Mouse (Mus musculus) C2C12 (cell line): ENCODE measurements around the gene Klrc2. TPM values are rescaled to one million over a fixed set of nuclear protein-coding genes. Genes with fewer than 3 reads are reported as not detected.
"Not testable (repeated sequence)": the region's sequence is repeated elsewhere in the genome, so short reads cannot be mapped to it uniquely, and the experiment has no call there.

Experiments
- H3K27me3 ChIP-seq: one replicate; pipeline ENCODE4 v1.6.1; 2011; ENCODE audit not compliant: control insufficient read depth, insufficient read depth, insufficient read length
- H3K36me3 ChIP-seq: one replicate; pipeline ENCODE4 v1.6.1; 2011; ENCODE audit not compliant: control insufficient read depth, insufficient read depth
- H3K4me3 ChIP-seq: one replicate; pipeline ENCODE4 v1.5.1; 2011; ENCODE audit warnings: mild to moderate bottlenecking, control low read depth; ENCODE audit not compliant: poor library complexity, insufficient read depth, severe bottlenecking
- H3K79me2 ChIP-seq: one replicate; pipeline ENCODE4 v1.6.1; 2011; ENCODE audit not compliant: control insufficient read depth, insufficient read depth
- H3K79me3 ChIP-seq: one replicate; pipeline ENCODE4 v1.6.1; 2011; ENCODE audit warnings: low read depth, control low read depth
- H3ac ChIP-seq: one replicate; pipeline ENCODE3; 2011; ENCODE audit warnings: low read depth; ENCODE audit not compliant: control insufficient read depth, insufficient read length
- CEBPB ChIP-seq: IDR thresholded peaks from one replicate; pipeline ENCODE4 v1.6.1; 2011; ENCODE audit warnings: low read depth, mild to moderate bottlenecking, control low read depth, moderate library complexity
- CTCF ChIP-seq: IDR thresholded peaks from one replicate; pipeline ENCODE4 v1.5.1; 2011; ENCODE audit not compliant: control insufficient read depth, insufficient read depth, insufficient read length
- FOSL1 ChIP-seq: IDR thresholded peaks from one replicate; pipeline ENCODE4 v1.8.0; 2011; ENCODE audit warnings: mild to moderate bottlenecking, low read length; ENCODE audit not compliant: poor library complexity, insufficient read depth, severe bottlenecking
- MAX ChIP-seq: IDR thresholded peaks from one replicate; pipeline ENCODE4 v1.6.1; 2011; ENCODE audit warnings: mild to moderate bottlenecking, control low read depth
- MYOD1 ChIP-seq: IDR thresholded peaks from one replicate; pipeline ENCODE4 v1.6.1; 2011; ENCODE audit warnings: low read depth; ENCODE audit not compliant: control insufficient read depth, insufficient read length
- MYOG ChIP-seq: IDR thresholded peaks from one replicate; pipeline ENCODE4 v1.6.1; 2011; ENCODE audit not compliant: control insufficient read depth, insufficient read length; ENCODE audit errors: extremely low read depth
- USF1 ChIP-seq: IDR thresholded peaks from one replicate; pipeline ENCODE4 v1.6.1; 2011; ENCODE audit warnings: low read depth, mild to moderate bottlenecking, control low read depth, moderate library complexity
- long read RNA-seq, 2 experiments: library from polyadenylated mRNA; unstranded; transcript quantifications; one replicate each; pipeline ENCODE4 v2.0.0; 2019 to 2020
- polyA plus RNA-seq: library from polyadenylated mRNA; unstranded; fragments of >200 nt; fragmentation: generic; extraction: Trizol; gene quantifications from one replicate; pipeline ENCODE4 v1.2.1, GENCODE M21; 2012; ENCODE audit warnings: missing spikeins

Gene Klrc2
- polyA plus RNA-seq: not detected
- long read RNA-seq, experiment 1: 0 reads
- long read RNA-seq, experiment 2: 0 reads

DNA sequence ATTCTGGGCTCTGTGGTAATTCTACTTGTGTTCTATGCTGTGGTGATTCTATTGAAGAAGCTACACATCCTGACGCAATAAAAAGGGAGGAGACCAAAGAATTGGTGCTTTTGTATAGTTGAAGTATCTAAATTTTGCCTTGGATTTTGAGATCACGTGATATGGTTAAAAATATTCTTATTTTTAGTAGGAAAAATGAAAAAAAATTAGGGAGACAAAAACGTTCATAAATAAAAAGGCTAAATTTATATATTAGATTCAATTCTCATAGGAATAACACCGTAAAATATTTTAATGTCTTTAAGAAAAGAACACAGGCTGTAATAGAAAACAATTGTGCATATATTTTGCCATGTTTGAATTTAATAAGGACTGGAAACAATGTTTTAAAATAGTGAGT, at the start of gene Klrc2:
TSS of gene Klrc2 (minus strand) at position 101 of the 400 bp plus-strand sequence.
- H3K4me3 ChIP-seq, H3K79me2 ChIP-seq, H3K27me3 ChIP-seq, H3ac ChIP-seq, H3K36me3 ChIP-seq, H3K79me3 ChIP-seq: not testable (repeated sequence)

DNA sequence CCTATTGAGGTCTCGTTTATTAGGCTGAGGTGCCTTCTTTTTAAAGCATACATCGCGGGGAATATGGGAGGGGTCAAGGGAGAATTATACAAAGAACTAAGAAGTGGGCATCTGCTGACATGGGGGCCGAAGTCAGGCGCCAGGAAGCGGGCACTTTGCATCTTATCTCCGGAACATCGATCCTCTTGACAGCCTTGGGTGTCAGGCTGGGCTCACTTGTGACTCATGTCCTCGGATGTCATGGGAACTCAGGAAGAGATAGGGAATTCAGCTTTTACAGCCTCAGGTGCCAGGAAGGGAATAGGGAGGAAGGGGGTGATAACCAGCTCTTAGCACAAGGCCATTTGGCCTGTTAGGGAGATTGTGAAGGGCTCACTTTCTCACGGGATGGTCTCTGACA, 30.9 kb upstream of the Klrc2 start:
- not testable (repeated sequence) for H3K79me3 ChIP-seq, H3ac ChIP-seq, H3K79me2 ChIP-seq, H3K4me3 ChIP-seq, H3K27me3 ChIP-seq, H3K36me3 ChIP-seq

DNA sequence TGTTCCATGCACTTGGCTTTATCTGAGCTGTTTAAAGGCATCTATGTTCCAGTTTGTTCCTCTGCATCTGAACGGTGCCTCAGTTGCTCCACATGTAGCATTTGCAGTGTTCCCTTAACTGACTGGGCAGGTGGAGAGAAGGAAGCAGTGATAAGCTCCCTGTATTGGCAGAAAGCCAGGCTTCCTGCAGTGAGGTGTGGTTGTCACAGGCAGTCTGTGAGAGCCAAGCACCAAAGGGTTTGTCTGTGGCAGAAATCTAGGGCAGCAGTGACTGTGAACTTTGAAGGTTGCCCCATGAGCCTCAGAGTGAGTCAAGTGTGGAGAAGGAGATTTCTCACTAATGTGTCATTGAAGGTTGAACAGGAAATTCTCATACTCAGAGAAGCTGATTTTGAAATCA, 19.9 kb upstream of the Klrc2 start:
- Histone ChIP-seq H3K4me3 (no peak overlapping the region), H3K79me3 (no peaks in the 10 kb centered on the region), H3ac (no peak overlapping the region), H3K27me3 (no peaks in the 10 kb centered on the region), H3K36me3 (no peaks in the 10 kb centered on the region), H3K79me2 (no peaks in the 10 kb centered on the region)
- no peak for TF ChIP-seq CEBPB
- no peak for TF ChIP-seq MYOD1
- TF ChIP-seq FOSL1: no peak
- TF ChIP-seq USF1: no peak
- TF ChIP-seq CTCF: no peak
- no peak for TF ChIP-seq MYOG
- TF ChIP-seq MAX: no peak

DNA sequence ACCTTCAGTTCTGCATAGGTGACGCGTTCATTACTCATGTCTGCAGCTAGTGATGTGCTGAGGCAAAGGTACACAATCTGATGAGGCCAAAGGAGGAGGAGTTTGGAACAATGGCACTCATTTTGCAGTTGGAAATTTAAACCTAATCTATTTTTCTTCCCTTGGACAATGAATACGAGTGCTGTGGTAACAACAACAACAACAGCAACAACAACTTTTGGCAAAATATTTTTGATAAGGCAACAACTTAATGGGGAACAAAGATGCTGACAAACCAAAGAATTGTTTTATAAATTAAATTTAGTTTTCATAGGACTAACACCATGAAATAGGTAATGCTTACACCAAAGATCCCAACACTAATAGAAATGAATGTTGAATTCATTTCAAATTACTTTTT, 18.4 kb upstream of the Klrc2 start, which contains the start of gene Klrc1:
TSS of gene Klrc1 (minus strand) at position 101 of the 400 bp plus-strand sequence.
- Histone ChIP-seq H3K4me3 (no peak within 1 kb of the TSS), H3K79me2 (no peaks in the 10 kb centered on the region), H3K27me3 (no peaks in the 10 kb centered on the region), H3K36me3 (no peaks in the 10 kb centered on the region), H3K79me3 (no peaks in the 10 kb centered on the region), H3ac (no peak within 1 kb of the TSS)
- TF ChIP-seq CTCF (no peak), FOSL1 (no peak), CEBPB (no peak), USF1 (no peak), MAX (no peak), MYOG (no peak), MYOD1 (no peak)

DNA sequence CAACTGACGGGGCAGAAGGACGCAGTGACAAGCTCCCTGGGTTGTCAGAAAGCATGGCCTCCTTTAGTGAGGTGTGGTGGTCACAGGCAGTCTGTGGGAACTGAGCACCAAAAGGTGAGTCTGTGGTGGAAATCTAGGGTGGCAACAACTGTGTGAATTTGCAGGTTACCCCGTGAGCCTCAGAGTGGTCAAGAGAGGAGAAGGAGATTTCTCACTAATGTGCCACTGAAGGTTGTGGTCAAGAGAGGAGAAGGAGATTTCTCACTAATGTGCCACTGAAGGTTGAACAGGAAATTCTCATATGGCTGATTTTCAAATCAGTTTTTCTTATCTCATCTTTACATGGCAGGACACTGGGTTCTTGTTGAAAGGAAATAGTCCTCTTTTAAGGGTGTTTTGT, 812 bp upstream of the Klrc2 start:
- H3K27me3 ChIP-seq, H3K79me3 ChIP-seq, H3K36me3 ChIP-seq, H3ac ChIP-seq, H3K4me3 ChIP-seq, H3K79me2 ChIP-seq: not testable (repeated sequence)

DNA sequence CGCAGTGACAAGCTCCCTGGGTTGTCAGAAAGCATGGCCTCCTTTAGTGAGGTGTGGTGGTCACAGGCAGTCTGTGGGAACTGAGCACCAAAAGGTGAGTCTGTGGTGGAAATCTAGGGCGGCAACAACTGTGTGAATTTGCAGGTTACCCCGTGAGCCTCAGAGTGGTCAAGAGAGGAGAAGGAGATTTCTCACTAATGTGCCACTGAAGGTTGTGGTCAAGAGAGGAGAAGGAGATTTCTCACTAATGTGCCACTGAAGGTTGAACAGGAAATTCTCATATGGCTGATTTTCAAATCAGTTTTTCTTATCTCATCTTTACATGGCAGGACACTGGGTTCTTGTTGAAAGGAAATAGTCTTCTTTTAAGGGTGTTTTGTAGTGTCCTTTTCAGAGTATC, 16.4 kb downstream of the Klrc2 start:
- not testable (repeated sequence) for H3K79me3 ChIP-seq, H3K79me2 ChIP-seq, H3K27me3 ChIP-seq, H3ac ChIP-seq, H3K36me3 ChIP-seq, H3K4me3 ChIP-seq

DNA sequence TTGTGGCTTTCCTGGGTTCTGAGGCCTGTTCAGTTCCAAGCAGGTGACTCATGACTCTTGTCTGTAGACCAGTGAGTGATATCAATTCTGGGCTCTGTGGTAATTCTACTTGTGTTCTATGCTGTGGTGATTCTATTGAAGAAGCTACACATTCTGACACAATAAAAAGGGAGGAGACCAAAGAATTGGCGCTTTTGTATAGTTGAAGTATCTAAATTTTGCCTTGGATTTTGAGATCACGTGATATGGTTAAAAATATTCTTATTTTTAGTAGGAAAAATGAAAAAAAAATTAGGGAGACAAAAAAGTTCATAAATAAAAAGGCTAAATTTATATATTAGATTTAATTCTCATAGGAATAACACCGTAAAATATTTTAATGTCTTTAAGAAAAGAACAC, 17.3 kb downstream of the Klrc2 start, which contains the start of gene Klrc3:
TSS of gene Klrc3 (minus strand) at position 101 of the 400 bp plus-strand sequence.
- not testable (repeated sequence) for H3K79me2 ChIP-seq, H3K4me3 ChIP-seq, H3K27me3 ChIP-seq, H3ac ChIP-seq, H3K79me3 ChIP-seq, H3K36me3 ChIP-seq

DNA sequence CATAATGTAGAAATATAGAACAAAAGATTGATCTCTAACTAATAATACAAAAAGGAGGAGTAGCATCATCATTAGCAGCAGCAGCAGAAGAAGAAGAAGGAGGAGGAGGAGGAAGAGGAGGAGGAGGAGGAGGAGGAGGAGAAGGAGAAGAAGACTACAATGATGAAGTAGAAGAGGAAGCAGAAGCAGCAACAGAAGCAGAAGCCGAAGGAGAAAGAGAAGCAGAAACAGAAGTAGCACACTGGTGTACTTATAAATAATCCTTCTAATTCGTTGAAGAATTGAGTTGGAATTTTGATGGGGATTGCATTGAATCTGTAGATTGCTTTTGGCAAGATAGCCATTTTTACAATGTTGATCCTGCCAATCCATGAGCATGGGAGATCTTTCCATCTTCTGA, 29.4 kb downstream of the Klrc2 start:
- H3K4me3 ChIP-seq, H3ac ChIP-seq, H3K27me3 ChIP-seq, H3K79me3 ChIP-seq, H3K79me2 ChIP-seq, H3K36me3 ChIP-seq: not testable (repeated sequence)
